Mouse (Mus musculus) stomach, postnatal 0 days (tissue): ENCODE measurements around the gene Igsf21.

Experiments used
- CTCF ChIP-seq: IDR thresholded peaks from 2 replicates; pipeline ENCODE4 v1.5.1; 2016; ENCODE audit warnings: antibody characterized with exemption, low read depth, mild to moderate bottlenecking, moderate library complexity
- EP300 ChIP-seq: optimal IDR thresholded peaks from 2 replicates; pipeline ENCODE3; 2016; ENCODE audit warnings: antibody characterized with exemption

DNA sequence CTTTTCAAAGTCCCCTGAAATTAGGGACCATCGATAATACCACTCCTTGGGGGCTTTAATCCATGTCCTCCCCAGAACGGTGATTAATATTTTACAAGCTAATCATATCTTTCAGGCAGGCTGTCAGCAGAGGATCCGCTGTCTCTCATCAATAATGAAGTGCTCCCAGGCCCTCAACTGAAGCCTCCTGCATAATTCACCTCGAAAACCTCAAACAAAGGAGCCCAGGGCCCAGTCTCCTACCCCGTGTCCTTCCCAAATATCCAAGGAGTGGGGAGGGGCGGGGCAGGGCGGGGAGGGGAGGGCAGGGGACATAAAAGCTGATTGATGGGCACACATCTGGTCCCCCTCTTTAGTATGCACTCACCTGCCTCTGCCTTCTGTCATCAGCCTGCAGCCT lies 247.6 kb downstream of the Igsf21 start:
- no peak for TF ChIP-seq CTCF
- no peak for TF ChIP-seq EP300
